Comparison of ENCODE assay signal across 9 mouse cellular contexts in genomic region chr11:117311127-117311800, GRCm38 (mm10).
DNase-seq lines count a peak whose midpoint lies in the region; ATAC-seq lines count a peak whose summit lies in the region.
"Had no signal": no experiment of that assay in that cellular context is flagged by ENCODE, and none has a peak within 500 bp of the region (broad histone marks: within the 10 kb centered on the region; RNA-seq: fewer than 3 reads in every experiment).

No protein-coding gene starts in this region.

- DNase-seq in cerebellum, adult 11 months = peak; percentile 42
- peak; percentile 54 for DNase-seq in urinary bladder, postnatal 25 days (ENCODE audit: low spot score)
- DNase-seq in urinary bladder, postnatal 10 days (ENCODE audit: low spot score) = no peak
- DNase-seq in gastrocnemius, postnatal 10 days = peak; percentile 79
- DNase-seq in intestine, embryonic 14.5 days (ENCODE audit: low spot score) = no peak
- peak; percentile 78 for DNase-seq in lung, postnatal 36 days
- DNase-seq in c-Kit-positive CD71-positive TER-119-positive erythroid progenitor cells, embryonic 14.5 days (ENCODE audit: low spot score) = no peak

- H3K4me1 ChIP-seq in intestine, embryonic 14.5 days (replicated peaks; ENCODE audit: control insufficient read depth, insufficient read depth, low read length) = peaks cover 81% of the 10 kb centered on the region

- no peak for ATAC-seq in cerebellum, adult (ENCODE audit: insufficient number of reproducible peaks, low FRiP score, low TSS enrichment)
- no peak for ATAC-seq in intestine, embryonic 14.5 days (replicated peaks; ENCODE audit: low FRiP score, low TSS enrichment, low read depth)

- no peak overlapping the region for H3K9ac ChIP-seq in intestine, embryonic 14.5 days (ENCODE audit: low read length)
- H3K9ac ChIP-seq: neural tube, embryonic 12.5 days had no signal

- H3K27ac ChIP-seq in intestine, embryonic 14.5 days (ENCODE audit: low read depth) = peak overlapping the region; percentile 86
- H3K27ac ChIP-seq: neural tube, embryonic 12.5 days had no signal

- no peak overlapping the region for H3K4me2 ChIP-seq in intestine, embryonic 14.5 days (ENCODE audit: low read length)
- H3K4me2 ChIP-seq: neural tube, embryonic 12.5 days had no signal

- WGBS in intestine, embryonic 14.5 days = 61% methylated on average over 15 of the region's 15 CpGs

- H3K9me3 ChIP-seq in intestine, embryonic 14.5 days (ENCODE audit: control insufficient read depth, low read length) = no peaks in the 10 kb centered on the region
- H3K9me3 ChIP-seq: neural tube, embryonic 12.5 days had no signal

- H3K27me3 ChIP-seq in intestine, embryonic 14.5 days (replicated peaks; ENCODE audit: control insufficient read depth, insufficient read depth, low read length) = no peaks in the 10 kb centered on the region
- H3K27me3 ChIP-seq: neural tube, embryonic 12.5 days had no signal

- H3K36me3 ChIP-seq in intestine, embryonic 14.5 days (ENCODE audit: control insufficient read depth, insufficient read depth, low read length) = no peaks in the 10 kb centered on the region
- H3K36me3 ChIP-seq: neural tube, embryonic 12.5 days had no signal

- no peak overlapping the region for H3K4me3 ChIP-seq in intestine, embryonic 14.5 days (ENCODE audit: low read depth, low read length)
- H3K4me3 ChIP-seq: neural tube, embryonic 12.5 days had no signal

Comparison
In these comparisons a context has a peak if more than half of its experiments do, and no peak if none do; other contexts are left out.
1. DNase-seq: peak in cerebellum, adult 11 months (single experiment), urinary bladder, postnatal 25 days (single experiment), gastrocnemius, postnatal 10 days (single experiment) and lung, postnatal 36 days (single experiment); none in urinary bladder, postnatal 10 days (single experiment), intestine, embryonic 14.5 days (single experiment) and c-Kit-positive CD71-positive TER-119-positive erythroid progenitor cells, embryonic 14.5 days (single experiment).